Mouse (Mus musculus) duodenum, adult 2 months (tissue): ENCODE data around the gene Klhl22. TPM values are rescaled to one million over a fixed set of nuclear protein-coding genes. Genes with fewer than 3 reads are reported as not detected.

Source experiments
- polyA plus RNA-seq: library from polyadenylated mRNA; depleted of rRNA; stranded (reverse); fragments of >200 nt; gene quantifications from 2 replicates; pipeline ENCODE4 v1.2.3, GENCODE M21; 2012; ENCODE audit warnings: low replicate concordance; rRNA removed

The Klhl22 gene
- 24.2 and 34.0 TPM in 2 replicates for polyA plus RNA-seq

GRCm38 (mm10) chr16:17759344-17759773 lies at the start of gene Klhl22:
Gene Klhl22, plus strand, starts transcription at chr16:17759618.

GRCm38 (mm10) chr16:17732841-17733340 lies 26.5 kb upstream of the Klhl22 start, which contains the start of gene Med15:
Gene Med15, minus strand, starts transcription at chr16:17732891.

DNA sequence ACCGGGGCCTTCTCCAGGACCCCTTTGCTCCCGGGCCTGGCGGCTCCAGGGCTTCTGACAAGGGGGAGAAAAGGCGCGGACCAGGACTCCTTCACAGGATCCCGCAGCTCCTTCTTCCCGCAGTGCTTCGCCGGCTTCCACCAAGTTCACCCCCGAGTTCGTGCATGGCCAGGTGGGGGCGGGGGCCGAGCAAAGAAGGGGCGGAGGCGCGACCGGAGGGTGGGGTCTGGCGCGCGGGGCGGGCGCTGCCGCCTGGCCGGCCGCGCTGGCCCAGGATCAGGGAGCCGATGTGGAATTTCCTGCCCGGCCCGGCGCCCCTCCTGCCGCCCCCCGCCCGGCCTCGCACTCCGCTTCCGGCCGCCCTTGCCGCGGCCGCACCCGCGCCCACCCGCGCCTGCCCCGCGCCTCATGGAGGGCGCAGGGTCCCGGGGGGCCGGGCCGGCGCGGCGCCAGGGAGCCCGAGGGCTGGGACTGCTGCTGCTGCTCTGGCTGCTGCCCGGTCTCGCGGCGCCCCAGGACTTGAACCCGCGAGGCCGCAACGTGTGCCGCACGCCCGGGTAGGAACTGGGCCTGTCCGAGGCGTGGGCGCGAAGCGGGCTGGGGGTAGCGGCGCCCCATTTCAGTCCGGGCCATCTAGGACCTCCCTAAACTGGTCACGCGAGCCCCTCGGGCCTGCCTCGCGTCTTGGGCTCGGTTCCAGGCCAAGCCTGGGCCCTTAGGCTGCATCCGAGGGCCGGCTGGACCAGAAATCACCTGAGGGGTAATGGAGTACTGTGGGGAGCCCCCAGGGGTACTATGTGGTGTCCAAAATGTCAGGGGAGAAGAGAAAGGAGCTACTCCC lies 37.8 kb downstream of the Klhl22 start, which contains the start of gene Scarf2:
TSS of gene Scarf2 (plus strand) at position 312 of the 841 bp plus-strand sequence.

DNA sequence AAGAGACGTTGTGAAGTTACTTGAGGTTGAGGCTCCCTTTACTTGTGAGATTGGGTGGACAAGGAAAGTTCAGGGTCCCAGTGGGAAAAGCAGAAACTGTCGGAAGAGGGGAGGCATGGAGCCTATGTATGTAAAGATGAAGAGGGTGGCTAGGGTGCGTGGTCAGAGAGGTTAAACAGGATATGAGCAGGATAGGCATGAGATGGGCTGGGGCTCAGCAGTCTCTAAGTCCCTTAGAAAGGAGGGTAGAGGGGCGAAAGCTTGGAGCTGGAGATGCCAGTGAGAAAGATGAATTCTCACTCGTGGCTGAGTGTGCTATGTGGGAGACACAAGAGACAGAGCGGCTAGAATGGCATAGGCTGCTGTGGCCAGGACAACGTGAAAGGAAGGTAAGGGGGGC lies 73.4 kb downstream of the Klhl22 start, which contains the start of gene B830017H08Rik:
TSS of gene B830017H08Rik (plus strand) at position 301 of the 400 bp plus-strand sequence.

DNA sequence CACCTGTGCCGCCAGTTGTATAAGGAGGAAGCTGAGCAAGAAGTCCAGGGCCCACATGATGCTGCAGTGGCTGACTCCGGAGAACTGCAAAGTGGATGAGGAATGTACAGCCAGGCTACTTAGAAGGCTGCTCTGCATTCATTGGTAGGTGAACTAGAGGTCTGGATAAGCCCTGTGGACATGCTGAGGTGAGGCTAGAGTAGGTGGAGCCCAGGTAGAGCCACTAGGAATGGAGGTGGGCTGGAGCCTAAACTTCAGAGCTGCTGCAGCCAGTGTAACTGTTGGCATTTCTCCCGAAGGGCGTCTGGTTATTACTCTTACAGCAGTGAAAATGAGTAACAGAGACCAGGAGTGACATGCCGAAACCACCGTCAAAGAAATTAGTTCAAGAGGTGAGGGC lies 78.6 kb downstream of the Klhl22 start, which contains the start of gene Car15:
TSS of gene Car15 (minus strand) at position 314 of the 400 bp plus-strand sequence.

Other genes with a start within 250 kb of the Klhl22 start
- gene Thap7, start 228.5 kb upstream of the Klhl22 start, polyA plus RNA-seq = 75.3 and 98.6 TPM in 2 replicates
- 0.21 and 0.33 TPM in 2 replicates for gene Lrrc74b, start 198.4 kb upstream of the Klhl22 start, polyA plus RNA-seq
- gene P2rx6, start 197.7 kb upstream of the Klhl22 start, polyA plus RNA-seq = 1.1 and 1.6 TPM in 2 replicates
- gene Slc7a4, start 176.4 kb upstream of the Klhl22 start, polyA plus RNA-seq = 14.7 and 24.5 TPM in 2 replicates
- 17.7 and 54.4 TPM in 2 replicates for gene Smpd4, start 140.3 kb upstream of the Klhl22 start, polyA plus RNA-seq
- gene Ccdc74a, start 113.1 kb upstream of the Klhl22 start, polyA plus RNA-seq = 0.55 and 0.85 TPM in 2 replicates
- 85.9 and 111 TPM in 2 replicates for gene Med15, start 26.7 kb upstream of the Klhl22 start, polyA plus RNA-seq
- gene Scarf2, start 37.7 kb downstream of the Klhl22 start, polyA plus RNA-seq = 32.0 and 34.5 TPM in 2 replicates
- 0.05 TPM in 1 of 2 replicates, not detected in the other for gene B830017H08Rik, start 73.5 kb downstream of the Klhl22 start, polyA plus RNA-seq
- gene Car15, start 78.7 kb downstream of the Klhl22 start, polyA plus RNA-seq = 9.6 and 13.0 TPM in 2 replicates
- gene Gm20518, start 132.1 kb downstream of the Klhl22 start, polyA plus RNA-seq = 0.96 and 1.7 TPM in 2 replicates
- gene Tssk1, start 134.6 kb downstream of the Klhl22 start, polyA plus RNA-seq = 0.05 TPM in 1 of 2 replicates, not detected in the other
- gene Dgcr2, start 138.9 kb downstream of the Klhl22 start, polyA plus RNA-seq = 105 and 128 TPM in 2 replicates
- gene Tssk2, start 139.0 kb downstream of the Klhl22 start, polyA plus RNA-seq = not detected in 2 replicates
- gene Ess2, start 151.7 kb downstream of the Klhl22 start, polyA plus RNA-seq = 14.2 and 14.3 TPM in 2 replicates
- not detected in 2 replicates for gene Gsc2, start 155.4 kb downstream of the Klhl22 start, polyA plus RNA-seq
- 321 and 435 TPM in 2 replicates for gene Slc25a1, start 168.6 kb downstream of the Klhl22 start, polyA plus RNA-seq
- not detected in 2 replicates for gene Vpreb2, start 220.8 kb downstream of the Klhl22 start, polyA plus RNA-seq